Mouse (Mus musculus): Measurements from ENCODE around the gene Pnlip. TPM values are rescaled to one million over a fixed set of nuclear protein-coding genes. Genes with fewer than 3 reads are reported as not detected.

The Pnlip gene
- polyA plus RNA-seq (2014; fragmentation: Illumina TruSeq; extraction: RNeasy Lipid Tissue Mini Kit (QIAGEN cat#74804); ENCODE audit: low read depth, low replicate concordance), result 22.2 TPM

DNA sequence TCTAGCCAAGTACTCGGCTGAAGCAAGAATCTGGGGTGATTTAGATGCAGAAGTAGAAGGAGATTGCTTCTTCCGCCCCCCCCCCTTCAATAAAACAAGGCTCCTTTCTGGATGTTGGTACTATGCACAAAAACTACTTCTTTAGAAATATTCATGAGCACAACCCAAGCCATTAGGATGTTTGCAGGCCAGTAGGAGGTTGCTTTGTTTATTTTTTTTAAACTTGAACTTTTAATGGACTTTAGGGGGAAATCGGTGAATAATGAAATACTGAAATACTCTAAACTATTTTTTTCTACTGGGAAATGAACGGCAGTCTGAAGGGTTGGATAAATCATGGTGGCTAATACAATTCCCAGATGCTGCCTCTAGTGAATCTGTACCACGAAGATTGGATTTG is at the start of gene Pnlip:
Gene Pnlip (plus strand): TSS at position 301 of the 400 bp plus-strand sequence.

GRCm38 (mm10) chr19:58728445-58729031 is 76.2 kb downstream of the Pnlip start, which contains the start of gene Pnliprp1:
TSS of gene Pnliprp1 (plus strand) at chr19:58728887.

Other genes with a start within 250 kb of the Pnlip start
- gene Gfra1, start 196.6 kb upstream of the Pnlip start, polyA plus RNA-seq (2014; fragmentation: Illumina TruSeq; extraction: RNeasy Lipid Tissue Mini Kit (QIAGEN cat#74804); ENCODE audit: low read depth, low replicate concordance), result 5.2 TPM
- gene Ccdc172, start 140.5 kb upstream of the Pnlip start, polyA plus RNA-seq (2014; fragmentation: Illumina TruSeq; extraction: RNeasy Lipid Tissue Mini Kit (QIAGEN cat#74804); ENCODE audit: low read depth, low replicate concordance), result not detected
- 5.0 TPM for gene Pnliprp1, start 76.4 kb downstream of the Pnlip start, polyA plus RNA-seq (2014; fragmentation: Illumina TruSeq; extraction: RNeasy Lipid Tissue Mini Kit (QIAGEN cat#74804); ENCODE audit: low read depth, low replicate concordance)
- gene Pnliprp2, start 107.2 kb downstream of the Pnlip start, polyA plus RNA-seq (2014; fragmentation: Illumina TruSeq; extraction: RNeasy Lipid Tissue Mini Kit (QIAGEN cat#74804); ENCODE audit: low read depth, low replicate concordance), result 3.8 TPM
- gene 1700019N19Rik, start 142.0 kb downstream of the Pnlip start, polyA plus RNA-seq (2014; fragmentation: Illumina TruSeq; extraction: RNeasy Lipid Tissue Mini Kit (QIAGEN cat#74804); ENCODE audit: low read depth, low replicate concordance), result not detected

Measured in sigmoid colon, adult 10 weeks (tissue).